Mouse (Mus musculus): ENCODE measurements around the gene Syne1. TPM values are rescaled to one million over a fixed set of nuclear protein-coding genes. Genes with fewer than 3 reads are reported as not detected.

Gene Syne1
- polyA plus RNA-seq, 1 experiment, result 140 TPM

DNA sequence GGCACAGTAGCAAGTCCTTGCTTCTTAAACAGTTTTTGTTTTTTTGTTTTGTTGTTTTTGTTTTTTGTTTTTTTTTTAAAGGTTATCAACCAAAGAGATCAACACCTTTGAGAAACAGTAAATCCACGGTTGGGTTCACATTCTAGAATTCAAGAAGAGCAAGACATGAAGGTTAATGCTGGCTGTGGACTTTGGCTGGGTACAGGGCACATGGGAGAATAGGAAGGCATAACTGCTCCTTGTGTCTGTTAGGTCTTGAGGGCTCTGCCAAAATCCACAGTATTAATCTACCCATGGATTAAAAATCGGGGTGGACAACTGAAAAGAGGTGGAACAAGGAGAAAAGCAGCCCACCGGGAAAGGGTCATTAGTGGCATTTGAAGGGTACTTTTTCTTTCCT lies 388.0 kb downstream of the Syne1 start:
- no peak for TF ChIP-seq POLR2A (IDR thresholded peaks at IDR 0.05; ENCODE audit: insufficient read depth, low read depth, low read length)
- no peak for TF ChIP-seq CTCF (IDR thresholded peaks at IDR 0.05; ENCODE audit: insufficient read depth, low read depth, low read length)

DNA sequence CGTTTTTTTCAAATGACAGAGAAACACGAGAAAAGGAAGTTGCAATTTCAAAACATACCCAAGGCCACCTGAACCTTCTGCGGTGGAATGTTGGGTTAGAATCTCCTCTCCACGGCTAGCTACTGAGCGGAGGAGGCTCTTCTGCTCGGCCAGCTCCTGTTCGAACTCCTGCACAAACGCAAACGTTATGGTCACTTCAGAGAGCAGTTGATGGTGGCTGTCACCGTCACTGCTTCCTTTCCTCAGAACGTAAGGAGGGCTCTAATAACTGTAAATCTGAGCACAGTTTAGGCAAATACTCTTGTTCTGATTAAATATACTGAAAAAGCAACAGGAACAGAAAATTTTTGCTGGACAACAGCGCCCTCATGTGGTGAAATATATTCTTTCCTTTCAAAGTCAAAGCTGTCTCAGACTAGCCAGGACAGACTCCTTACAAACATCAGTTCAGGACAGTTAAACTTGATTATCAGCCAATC lies 389.8 kb downstream of the Syne1 start:
- Histone ChIP-seq H3K27ac (ENCODE audit: insufficient read depth, low read depth, low read length) (no peak overlapping the region; the same call in 1 of the 2 replicates), H3K4me3 (ENCODE audit: insufficient read depth, low read depth, low read length) (no peak overlapping the region), H3K4me1 (ENCODE audit: control insufficient read depth, insufficient read depth, low read length) (peaks cover 11% of the 10 kb centered on the region; the same call in 1 of the 2 replicates)
- WGBS, result 62% methylated on average over 12 of the region's 12 CpGs
- TF ChIP-seq POLR2A (IDR thresholded peaks at IDR 0.05; ENCODE audit: insufficient read depth, low read depth, low read length) (no peak), CTCF (IDR thresholded peaks at IDR 0.05; ENCODE audit: insufficient read depth, low read depth, low read length) (0 out of 2 replicates have a peak, but pooled peaks have one; percentile 9)

More for the DNA sequence above, 388.0 kb downstream of the Syne1 start:
- Histone ChIP-seq H3K4me1 (ENCODE audit: control insufficient read depth, insufficient read depth, low read length) (peaks cover 17% of the 10 kb centered on the region), H3K4me3 (ENCODE audit: insufficient read depth, low read depth, low read length) (no peak overlapping the region), H3K27ac (ENCODE audit: insufficient read depth, low read depth, low read length) (no peak overlapping the region)
- 55% methylated on average over 3 of the region's 3 CpGs for WGBS

GRCm38 (mm10) chr10:5159679-5160078 lies 391.6 kb downstream of the Syne1 start:
- peaks cover 7% of the 10 kb centered on the region; the same call in 1 of the 2 replicates for H3K4me1 ChIP-seq (ENCODE audit: control insufficient read depth, insufficient read depth, low read length)
- H3K27ac ChIP-seq (ENCODE audit: insufficient read depth, low read depth, low read length), result no peak overlapping the region
- TF ChIP-seq POLR2A (IDR thresholded peaks at IDR 0.05; ENCODE audit: insufficient read depth, low read depth, low read length), result no peak
- TF ChIP-seq CTCF (IDR thresholded peaks at IDR 0.05; ENCODE audit: insufficient read depth, low read depth, low read length), result no peak
- H3K4me3 ChIP-seq (ENCODE audit: insufficient read depth, low read depth, low read length), result no peak overlapping the region
- 51% methylated on average over 8 of the region's 8 CpGs for WGBS

GRCm38 (mm10) chr10:5153047-5153446 lies 398.2 kb downstream of the Syne1 start:
- 90% methylated on average over 6 of the region's 6 CpGs for WGBS
- no peak overlapping the region for H3K4me3 ChIP-seq (ENCODE audit: insufficient read depth, low read depth, low read length)
- H3K4me1 ChIP-seq (ENCODE audit: control insufficient read depth, insufficient read depth, low read length), result no peaks in the 10 kb centered on the region
- no peak for TF ChIP-seq POLR2A (IDR thresholded peaks at IDR 0.05; ENCODE audit: insufficient read depth, low read depth, low read length)
- TF ChIP-seq CTCF (IDR thresholded peaks at IDR 0.05; ENCODE audit: insufficient read depth, low read depth, low read length), result no peak
- H3K27ac ChIP-seq (ENCODE audit: insufficient read depth, low read depth, low read length), result no peak overlapping the region

GRCm38 (mm10) chr10:5141471-5141870 lies 409.8 kb downstream of the Syne1 start:
- TF ChIP-seq CTCF (IDR thresholded peaks at IDR 0.05; ENCODE audit: insufficient read depth, low read depth, low read length), result no peak
- TF ChIP-seq POLR2A (IDR thresholded peaks at IDR 0.05; ENCODE audit: insufficient read depth, low read depth, low read length), result no peak
- WGBS, result 86% methylated on average over 5 of the region's 5 CpGs
- Histone ChIP-seq H3K4me3 (ENCODE audit: insufficient read depth, low read depth, low read length) (no peak overlapping the region), H3K27ac (ENCODE audit: insufficient read depth, low read depth, low read length) (no peak overlapping the region), H3K4me1 (ENCODE audit: control insufficient read depth, insufficient read depth, low read length) (no peaks in the 10 kb centered on the region)

GRCm38 (mm10) chr10:5139932-5140264 lies 411.4 kb downstream of the Syne1 start:
- Histone ChIP-seq H3K4me3 (ENCODE audit: insufficient read depth, low read depth, low read length) (no peak overlapping the region), H3K27ac (ENCODE audit: insufficient read depth, low read depth, low read length) (no peak overlapping the region), H3K4me1 (ENCODE audit: control insufficient read depth, insufficient read depth, low read length) (no peaks in the 10 kb centered on the region)
- 84% methylated on average over 4 of the region's 4 CpGs for WGBS
- no peak for TF ChIP-seq CTCF (IDR thresholded peaks at IDR 0.05; ENCODE audit: insufficient read depth, low read depth, low read length)
- TF ChIP-seq POLR2A (IDR thresholded peaks at IDR 0.05; ENCODE audit: insufficient read depth, low read depth, low read length), result no peak

DNA sequence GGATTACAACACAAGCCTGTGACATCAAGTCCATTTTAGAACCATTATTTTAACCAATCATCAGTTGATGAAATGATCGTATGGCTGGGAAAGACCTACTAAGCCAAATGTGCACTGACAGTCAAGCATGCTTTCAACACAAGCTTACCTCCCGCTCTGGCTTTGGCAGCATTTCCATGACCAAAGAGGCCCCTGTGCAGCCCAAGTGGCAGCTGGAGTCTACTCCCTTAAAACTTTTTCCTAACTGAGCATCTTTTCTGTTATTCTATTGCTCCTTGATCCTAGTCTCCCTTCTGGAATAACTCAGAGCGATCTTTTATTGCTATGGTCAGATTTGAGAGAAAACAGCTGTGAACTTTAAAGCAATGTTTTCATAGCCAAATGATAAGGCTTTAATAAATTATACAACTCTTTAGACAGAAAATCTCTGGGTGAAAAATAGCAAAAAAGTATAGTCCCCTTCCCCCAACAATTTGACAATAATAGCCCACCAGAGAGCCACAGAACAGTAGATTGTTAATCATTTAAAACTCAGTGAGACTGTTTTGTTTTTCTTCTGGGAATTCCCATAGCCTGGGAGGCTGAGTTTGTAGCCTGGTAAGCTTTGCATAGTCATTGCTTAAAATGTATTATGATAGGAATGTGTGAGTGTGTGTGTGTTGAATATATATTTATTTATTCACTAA lies 411.9 kb downstream of the Syne1 start:
- Histone ChIP-seq H3K4me1 (ENCODE audit: control insufficient read depth, insufficient read depth, low read length) (no peaks in the 10 kb centered on the region), H3K27ac (ENCODE audit: insufficient read depth, low read depth, low read length) (no peak overlapping the region), H3K4me3 (ENCODE audit: insufficient read depth, low read depth, low read length) (no peak overlapping the region)
- TF ChIP-seq CTCF (IDR thresholded peaks at IDR 0.05; ENCODE audit: insufficient read depth, low read depth, low read length), result no peak
- TF ChIP-seq POLR2A (IDR thresholded peaks at IDR 0.05; ENCODE audit: insufficient read depth, low read depth, low read length), result no peak
- 91% methylated on average over 3 of the region's 3 CpGs for WGBS

DNA sequence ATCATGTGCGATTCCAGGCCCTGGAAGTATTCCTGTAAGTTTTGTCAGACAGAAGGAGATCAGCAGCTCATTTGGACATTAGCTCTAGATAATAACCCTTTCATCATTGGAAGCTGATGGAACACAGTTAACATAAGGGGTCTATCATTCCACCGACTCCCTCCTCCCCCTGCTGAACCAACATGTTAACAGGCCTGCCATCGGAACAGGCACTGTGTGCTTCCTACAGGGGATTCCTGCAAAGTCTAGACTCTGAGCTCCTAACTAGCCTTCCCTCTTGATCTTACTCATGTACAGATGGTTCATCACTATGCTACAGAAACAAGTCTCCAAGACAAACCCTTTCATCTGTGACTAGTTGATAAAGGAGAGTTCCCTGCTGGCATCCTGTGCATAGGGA lies 419.2 kb downstream of the Syne1 start:
- Histone ChIP-seq H3K4me3 (ENCODE audit: insufficient read depth, low read depth, low read length) (no peak overlapping the region), H3K27ac (ENCODE audit: insufficient read depth, low read depth, low read length) (no peak overlapping the region), H3K4me1 (ENCODE audit: control insufficient read depth, insufficient read depth, low read length) (no peaks in the 10 kb centered on the region)
- 78% methylated on average over 3 of the region's 3 CpGs for WGBS
- TF ChIP-seq CTCF (IDR thresholded peaks at IDR 0.05; ENCODE audit: insufficient read depth, low read depth, low read length) (no peak), POLR2A (IDR thresholded peaks at IDR 0.05; ENCODE audit: insufficient read depth, low read depth, low read length) (no peak)

GRCm38 (mm10) chr10:5130495-5130894 lies 420.8 kb downstream of the Syne1 start:
- Histone ChIP-seq H3K4me3 (ENCODE audit: insufficient read depth, low read depth, low read length) (no peak overlapping the region), H3K27ac (ENCODE audit: insufficient read depth, low read depth, low read length) (no peak overlapping the region), H3K4me1 (ENCODE audit: control insufficient read depth, insufficient read depth, low read length) (no peaks in the 10 kb centered on the region)
- TF ChIP-seq POLR2A (IDR thresholded peaks at IDR 0.05; ENCODE audit: insufficient read depth, low read depth, low read length) (no peak), CTCF (IDR thresholded peaks at IDR 0.05; ENCODE audit: insufficient read depth, low read depth, low read length) (no peak)
- WGBS, result 88% methylated on average over 1 of the region's 1 CpGs
